Mouse (Mus musculus) stomach, postnatal 0 days (tissue): ENCODE measurements around the gene Plin3. TPM values are rescaled to one million over a fixed set of nuclear protein-coding genes. Genes with fewer than 3 reads are reported as not detected.
A peak's percentile ranks its signal among the peaks of the same experiment; 100 is the strongest.

Source experiments
- ATAC-seq: fragments of 200-750 bp; cut with Nextera tagmentation; 2 replicates; pipeline ENCODE4 v1.8.0; 2017; ENCODE audit not compliant: low FRiP score, low TSS enrichment
- DNase-seq: peaks from one replicate; pipeline ENCODE4 v3.0.0-alpha.2; 2016; ENCODE audit warnings: low spot score
- H3K27ac ChIP-seq: fragments of 300-500 bp; sonication (generic); replicated peaks from 2 replicates; pipeline ENCODE4 v1.5.1; 2014; ENCODE audit warnings: mild to moderate bottlenecking, control low read depth
- H3K27me3 ChIP-seq: fragments of 300-500 bp; sonication (generic); 2 replicates; pipeline ENCODE4 v1.6.1; 2014; ENCODE audit warnings: low read length; ENCODE audit not compliant: control insufficient read depth, insufficient read depth
- H3K36me3 ChIP-seq: fragments of 300-500 bp; sonication (generic); 2 replicates; pipeline ENCODE4 v1.6.1; 2014; ENCODE audit warnings: low read length, mixed read lengths; ENCODE audit not compliant: control insufficient read depth, insufficient read depth
- H3K4me1 ChIP-seq: fragments of 300-500 bp; sonication (generic); replicated peaks from 2 replicates; pipeline ENCODE4 v1.6.1; 2014; ENCODE audit warnings: antibody characterized with exemption; ENCODE audit not compliant: control insufficient read depth, insufficient read depth
- H3K4me2 ChIP-seq: fragments of 300-500 bp; sonication (generic); replicated peaks from 2 replicates; pipeline ENCODE4 v1.6.1; 2014; ENCODE audit warnings: low read depth, mild to moderate bottlenecking, control low read depth, moderate library complexity
- H3K4me3 ChIP-seq: fragments of 300-500 bp; sonication (generic); 2 replicates; pipeline ENCODE4 v1.5.1; 2014; ENCODE audit warnings: low read depth, low read length, control low read depth
- H3K9ac ChIP-seq: fragments of 300-500 bp; sonication (generic); 2 replicates; pipeline ENCODE4 v1.6.1; 2014; ENCODE audit warnings: mild to moderate bottlenecking, low read length, control low read depth, mixed read lengths
- H3K9me3 ChIP-seq: fragments of 300-500 bp; sonication (generic); 2 replicates; pipeline ENCODE4 v1.6.1; 2016; ENCODE audit warnings: low read length; ENCODE audit not compliant: control insufficient read depth
- CTCF ChIP-seq: IDR thresholded peaks from 2 replicates; pipeline ENCODE4 v1.5.1; 2016; ENCODE audit warnings: antibody characterized with exemption, low read depth, mild to moderate bottlenecking, moderate library complexity
- EP300 ChIP-seq: optimal IDR thresholded peaks from 2 replicates; pipeline ENCODE3; 2016; ENCODE audit warnings: antibody characterized with exemption
- WGBS: fragments of 180-500 bp; shearing (Covaris S2); extraction: QIAGEN DNeasy Blood & Tissue Kit; methylation state at CpG from one replicate; pipeline ENCODE4 v1.1.7; 2014; 5-methylcytosine and 5-hydroxymethylcytosine counted together
- polyA plus RNA-seq: library from polyadenylated mRNA; unstranded; fragments of >200 nt; fragmentation: Nextera tagmentation; extraction: Ambion mirVana; gene quantifications from 2 replicates; pipeline ENCODE4 v1.2.1, GENCODE M21; 2015

The Plin3 gene
- polyA plus RNA-seq, 1 experiment from 2014 or later, result 65.3 TPM

DNA sequence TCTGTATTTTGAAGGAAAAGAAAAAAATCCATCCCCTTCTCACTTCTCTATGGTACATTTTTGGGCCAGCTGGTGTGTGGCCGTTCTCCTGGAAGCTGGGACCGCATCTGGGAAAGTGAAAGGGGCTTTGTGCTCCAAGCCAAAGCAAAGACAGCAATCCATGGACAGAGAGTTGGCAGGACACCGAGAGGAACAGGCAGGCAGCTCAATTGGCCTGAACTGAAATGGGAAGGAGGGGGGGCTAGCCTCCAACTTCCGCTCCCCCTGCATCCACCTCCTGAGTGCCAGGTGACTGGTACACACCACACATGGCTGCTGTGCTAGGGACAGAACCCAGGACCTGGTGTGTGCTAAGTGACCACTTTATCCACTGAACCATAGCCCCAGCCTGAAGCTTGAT, 9.9 kb downstream of the Plin3 start:
- Histone ChIP-seq H3K4me3 (no peak overlapping the region), H3K9ac (no peak overlapping the region), H3K9me3 (no peaks in the 10 kb centered on the region), H3K27me3 (no peaks in the 10 kb centered on the region), H3K36me3 (peaks cover 39% of the 10 kb centered on the region), H3K27ac (no peak overlapping the region), H3K4me2 (no peak overlapping the region), H3K4me1 (peaks cover 2% of the 10 kb centered on the region; the same call in 1 of the 2 replicates)
- ATAC-seq, result no peak
- 87% methylated on average over 4 of the region's 4 CpGs for WGBS
- no peak for TF ChIP-seq CTCF
- no peak for TF ChIP-seq EP300
- DNase-seq, result peak; percentile 14

DNA sequence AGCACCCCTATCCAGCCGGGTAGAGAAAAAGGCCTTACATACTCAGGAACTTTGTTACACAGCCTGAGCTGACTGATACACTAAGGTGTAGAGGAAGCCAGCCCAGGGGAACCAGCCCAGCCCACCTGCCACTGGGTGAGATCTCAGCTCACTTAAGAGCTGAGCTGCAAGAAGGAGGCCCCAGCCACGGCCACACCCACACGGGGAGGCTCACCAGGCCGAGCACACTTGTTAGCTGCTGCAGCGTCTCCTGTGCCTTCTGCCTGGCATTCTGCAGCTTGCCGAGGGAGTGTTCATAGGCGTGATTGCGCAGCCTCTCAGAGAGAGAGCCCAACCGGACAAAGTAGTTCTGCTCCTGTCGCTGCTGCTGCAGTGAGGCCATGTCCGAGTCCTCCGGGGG, 11.5 kb downstream of the Plin3 start:
- no peaks in the 10 kb centered on the region for H3K27me3 ChIP-seq
- DNase-seq (peak; percentile 22), ATAC-seq (no peak)
- H3K4me3 ChIP-seq, result no peak overlapping the region
- 81% methylated on average over 12 of the region's 12 CpGs for WGBS
- H3K4me1 ChIP-seq, result no peaks in the 10 kb centered on the region
- no peak for TF ChIP-seq EP300
- no peak for TF ChIP-seq CTCF
- no peak overlapping the region for H3K27ac ChIP-seq
- no peak overlapping the region for H3K4me2 ChIP-seq
- H3K36me3 ChIP-seq, result peaks cover 37% of the 10 kb centered on the region
- no peaks in the 10 kb centered on the region for H3K9me3 ChIP-seq
- H3K9ac ChIP-seq, result no peak overlapping the region

DNA sequence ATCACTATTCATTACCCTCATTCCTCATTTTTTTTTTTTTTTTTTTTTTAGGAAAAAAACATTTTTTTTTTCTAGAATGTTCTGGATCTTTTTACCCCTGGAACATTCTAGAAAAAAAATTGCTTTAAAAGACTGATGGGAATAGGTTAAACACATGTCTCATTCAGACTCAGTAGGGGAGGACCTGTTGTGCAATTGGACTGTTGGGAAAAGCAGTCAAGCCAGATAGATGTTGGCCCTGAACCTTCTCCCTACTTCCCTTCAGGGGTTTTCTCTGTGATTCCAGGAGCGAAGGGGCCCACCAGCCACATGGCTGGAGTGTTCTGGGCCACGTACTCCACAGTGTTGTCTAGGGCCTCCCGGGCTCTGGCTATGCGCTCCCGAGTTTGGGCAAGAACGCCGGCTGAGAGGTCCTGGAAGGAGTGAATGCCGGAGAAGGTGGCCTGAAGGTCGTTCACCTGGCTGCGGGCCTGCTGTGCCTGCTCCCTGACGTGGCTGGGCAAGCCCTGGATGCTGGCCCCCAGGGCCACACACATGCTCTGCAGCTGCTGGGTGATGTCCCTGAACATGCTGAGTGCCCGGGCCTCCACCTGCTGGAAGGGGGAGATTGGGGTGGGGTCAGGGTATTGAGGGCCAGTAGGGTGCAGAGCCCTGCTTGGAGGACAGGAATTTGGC, 13.1 kb downstream of the Plin3 start:
- no peak overlapping the region for H3K4me2 ChIP-seq
- TF ChIP-seq EP300, result no peak
- no peak for TF ChIP-seq CTCF
- H3K27me3 ChIP-seq, result no peaks in the 10 kb centered on the region
- no peak overlapping the region for H3K4me3 ChIP-seq
- H3K36me3 ChIP-seq, result peaks cover 23% of the 10 kb centered on the region
- WGBS, result 82% methylated on average over 12 of the region's 12 CpGs
- peak; percentile 16 for DNase-seq
- H3K9me3 ChIP-seq, result no peaks in the 10 kb centered on the region
- no peaks in the 10 kb centered on the region for H3K4me1 ChIP-seq
- no peak for ATAC-seq
- H3K27ac ChIP-seq, result peak overlapping the region; percentile 49
- no peak overlapping the region for H3K9ac ChIP-seq

DNA sequence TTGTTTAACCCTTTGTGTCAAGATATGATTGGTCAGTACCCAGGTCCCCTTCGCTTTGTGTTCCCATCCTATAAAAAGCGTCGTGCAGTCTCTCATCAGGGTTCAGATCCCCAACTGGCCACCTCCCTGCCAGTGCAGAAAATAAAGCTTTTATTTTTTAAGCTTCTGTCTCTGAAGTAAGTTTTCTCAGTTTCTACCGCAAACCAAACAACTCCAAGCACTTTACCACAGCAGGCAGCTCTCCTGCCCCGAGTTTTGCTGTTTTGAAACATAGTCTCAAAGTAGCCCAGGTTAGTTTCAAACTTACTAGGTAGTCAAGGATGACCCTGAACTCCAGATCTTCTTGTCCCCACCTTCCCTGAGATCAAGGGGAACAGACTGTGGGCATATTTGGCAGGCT, 14.3 kb downstream of the Plin3 start:
- H3K9ac ChIP-seq, result no peak overlapping the region
- no peaks in the 10 kb centered on the region for H3K27me3 ChIP-seq
- 87% methylated on average over 5 of the region's 5 CpGs for WGBS
- H3K4me3 ChIP-seq, result no peak overlapping the region
- H3K4me1 ChIP-seq, result no peaks in the 10 kb centered on the region
- ATAC-seq (no peak), DNase-seq (no peak)
- TF ChIP-seq EP300, result no peak
- no peak for TF ChIP-seq CTCF
- peak overlapping the region; percentile 94 for H3K27ac ChIP-seq
- H3K4me2 ChIP-seq, result no peak overlapping the region
- H3K9me3 ChIP-seq, result no peaks in the 10 kb centered on the region
- H3K36me3 ChIP-seq, result peaks cover 19% of the 10 kb centered on the region

DNA sequence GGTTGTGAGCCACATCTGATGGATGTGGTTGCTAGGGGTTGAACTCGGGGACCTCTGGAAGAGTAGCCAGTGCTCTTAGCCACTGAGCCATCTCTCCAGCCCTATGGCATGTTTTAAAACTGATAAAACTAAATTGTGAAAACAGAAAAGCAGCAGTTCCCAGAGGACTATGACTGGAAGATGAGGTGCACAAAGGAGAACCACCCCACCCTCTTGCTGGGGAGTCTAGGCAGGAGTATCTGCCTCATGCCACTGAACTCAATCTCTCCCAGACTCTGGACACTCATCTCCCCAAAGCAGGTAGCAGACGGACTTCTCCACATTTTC, 15.1 kb downstream of the Plin3 start:
- 27% methylated on average over 2 of the region's 2 CpGs for WGBS
- no peak overlapping the region for H3K9ac ChIP-seq

More for the DNA sequence above, 15.1 kb downstream of the Plin3 start:
- Histone ChIP-seq H3K4me1 (no peaks in the 10 kb centered on the region), H3K27ac (peak overlapping the region; percentile 94), H3K4me3 (no peak overlapping the region), H3K36me3 (peaks cover 14% of the 10 kb centered on the region), H3K4me2 (peak overlapping the region; percentile 77), H3K27me3 (no peaks in the 10 kb centered on the region), H3K9me3 (no peaks in the 10 kb centered on the region)
- no peak for DNase-seq
- no peak; the same call in 1 of the 2 replicates for ATAC-seq
- TF ChIP-seq EP300 (no peak), CTCF (no peak)
